Mouse (Mus musculus): ENCODE data around the gene Abtb2. TPM values are rescaled to one million over a fixed set of nuclear protein-coding genes. Genes with fewer than 3 reads are reported as not detected.

Abtb2 gene
- polyA plus RNA-seq (2012) = 1.1 and 1.2 TPM in 2 replicates

GRCm38 (mm10) chr2:103565732-103566422 lies at the start of gene Abtb2:
Abtb2 (plus strand) TSS chr2:103566310.

GRCm38 (mm10) chr2:103760906-103761716 lies 195.0 kb downstream of the Abtb2 start, which contains the start of gene Nat10:
Nat10 (minus strand) TSS chr2:103761270.

Other genes starting within 250 kb of the Abtb2 start
- gene Elf5, start 154.6 kb upstream of the Abtb2 start, polyA plus RNA-seq (2012) = 0.02 TPM in 1 of 2 replicates, not detected in the other
- 69.1 and 91.3 TPM in 2 replicates for gene Cat, start 81.2 kb upstream of the Abtb2 start, polyA plus RNA-seq (2012)
- gene Nat10, start 195.0 kb downstream of the Abtb2 start, polyA plus RNA-seq (2012) = 18.6 and 19.1 TPM in 2 replicates
- 230 and 240 TPM in 2 replicates for gene Caprin1, start 231.3 kb downstream of the Abtb2 start, polyA plus RNA-seq (2012)